Comparison of ENCODE assay signal across 16 mouse cellular contexts in genomic region chr14:73279096-73279495, GRCm38 (mm10).
"Had no signal": no experiment of that assay in that cellular context is flagged by ENCODE, and none has a peak within 500 bp of the region (broad histone marks: within the 10 kb centered on the region; RNA-seq: fewer than 3 reads in every experiment).

No protein-coding gene starts in this region.

- DNase-seq: retina, postnatal 1 day; right cerebral cortex, adult 18-20 months; right cerebral cortex, postnatal 14 days; right cerebral cortex, postnatal 25 days; right cerebral cortex, postnatal 4 days; spleen, adult 18-20 months; thymus, adult 18-20 months; thymus, adult 2 months; thymus, postnatal 14 days; thymus, postnatal 25 days; thymus, postnatal 36 days; thymus, postnatal 4 days had no signal

- H3K4me1 ChIP-seq: neural tube, embryonic 15.5 days; stomach, embryonic 15.5 days had no signal

- H3K36me3 ChIP-seq: stomach, embryonic 15.5 days had no signal

- H3K9me3 ChIP-seq: neural tube, embryonic 13.5 days; neural tube, embryonic 15.5 days; stomach, embryonic 15.5 days had no signal

- H3K4me3 ChIP-seq: neural tube, embryonic 13.5 days; neural tube, embryonic 15.5 days; stomach, embryonic 15.5 days had no signal

- H3K27ac ChIP-seq: neural tube, embryonic 13.5 days; neural tube, embryonic 15.5 days; stomach, embryonic 15.5 days; stomach, postnatal 0 days had no signal

- H3K27me3 ChIP-seq: neural tube, embryonic 13.5 days; neural tube, embryonic 15.5 days; stomach, embryonic 15.5 days had no signal

- H3K9ac ChIP-seq: neural tube, embryonic 13.5 days; neural tube, embryonic 15.5 days; stomach, embryonic 15.5 days had no signal

- H3K4me2 ChIP-seq: neural tube, embryonic 13.5 days; neural tube, embryonic 15.5 days; stomach, embryonic 15.5 days had no signal
